12 mouse cellular contexts compared by ENCODE assay signal in genomic region chr12:73847336-73847735, GRCm38 (mm10). TPM values are rescaled to one million over a fixed set of nuclear protein-coding genes. Genes with fewer than 3 reads are reported as not detected.
DNase-seq lines count a peak whose midpoint lies in the region; ATAC-seq lines count a peak whose summit lies in the region.
"Had no signal": no experiment of that assay in that cellular context is flagged by ENCODE, and none has a peak within 500 bp of the region (broad histone marks: within the 10 kb centered on the region; RNA-seq: fewer than 3 reads in every experiment).

No protein-coding gene starts in this region.

- H3K36me3 ChIP-seq in heart, embryonic 14.5 days (ENCODE audit: control insufficient read depth, insufficient read depth, low read length) = no peaks in the 10 kb centered on the region
- H3K36me3 ChIP-seq in forebrain, embryonic 13.5 days (ENCODE audit: poor library complexity, severe bottlenecking) = no peaks in the 10 kb centered on the region
- H3K36me3 ChIP-seq: liver, embryonic 13.5 days; midbrain, embryonic 10.5 days; neural tube, embryonic 13.5 days had no signal

- H3K9ac ChIP-seq in heart, embryonic 14.5 days (ENCODE audit: low read length) = peak overlapping the region; percentile 64
- H3K9ac ChIP-seq in forebrain, embryonic 13.5 days = no peak overlapping the region
- H3K9ac ChIP-seq: liver, embryonic 13.5 days; neural tube, embryonic 13.5 days had no signal

- H3K27me3 ChIP-seq in heart, embryonic 14.5 days (ENCODE audit: control insufficient read depth, insufficient read depth, low read length) = no peaks in the 10 kb centered on the region
- no peaks in the 10 kb centered on the region for H3K27me3 ChIP-seq in forebrain, embryonic 13.5 days
- H3K27me3 ChIP-seq: CH12.LX; liver, embryonic 13.5 days; neural tube, embryonic 13.5 days had no signal

- 37% methylated on average over 10 of the region's 10 CpGs for WGBS in heart, embryonic 14.5 days
- 90% methylated on average over 10 of the region's 10 CpGs for WGBS in forebrain, embryonic 13.5 days

- peak overlapping the region; percentile 31 to 64; a peak in 3 of 4 replicates for H3K27ac ChIP-seq in heart, embryonic 14.5 days (replicated peaks in 1 of 2; ENCODE audit: control insufficient read depth in 1 of 2, insufficient read depth in 1 of 2, low read depth in 2 of 2, low read length in 2 of 2)
- H3K27ac ChIP-seq in forebrain, embryonic 13.5 days = no peak overlapping the region
- H3K27ac ChIP-seq: liver, embryonic 13.5 days; midbrain, embryonic 10.5 days; neural tube, embryonic 13.5 days had no signal

- peak overlapping the region; percentile 8 to 39; a peak in 2 of 4 replicates for H3K4me3 ChIP-seq in heart, embryonic 14.5 days (ENCODE audit: control insufficient read depth in 1 of 2, insufficient read depth in 1 of 2, low read depth in 1 of 2, low read length in 2 of 2)
- H3K4me3 ChIP-seq in forebrain, embryonic 13.5 days = no peak overlapping the region
- H3K4me3 ChIP-seq: liver, embryonic 13.5 days; midbrain, embryonic 10.5 days; neural tube, embryonic 13.5 days had no signal

- no peaks in the 10 kb centered on the region for H3K9me3 ChIP-seq in heart, embryonic 14.5 days (ENCODE audit: control insufficient read depth, low read length)
- no peaks in the 10 kb centered on the region for H3K9me3 ChIP-seq in forebrain, embryonic 13.5 days (replicated peaks)
- H3K9me3 ChIP-seq: liver, embryonic 13.5 days; midbrain, embryonic 10.5 days; neural tube, embryonic 13.5 days had no signal

- peak overlapping the region; percentile 65 for H3K4me2 ChIP-seq in heart, embryonic 14.5 days (ENCODE audit: low read length)
- H3K4me2 ChIP-seq in forebrain, embryonic 13.5 days = no peak overlapping the region
- H3K4me2 ChIP-seq: liver, embryonic 13.5 days; neural tube, embryonic 13.5 days had no signal

- peaks cover 11 to 17% of the 10 kb centered on the region in 2 experiments for H3K4me1 ChIP-seq in heart, embryonic 14.5 days (ENCODE audit: control insufficient read depth in 2 of 2, insufficient read depth in 2 of 2, low read length in 2 of 2)
- no peaks in the 10 kb centered on the region for H3K4me1 ChIP-seq in forebrain, embryonic 13.5 days
- H3K4me1 ChIP-seq: midbrain, embryonic 10.5 days; neural tube, embryonic 13.5 days had no signal

- ATAC-seq in heart, embryonic 14.5 days (ENCODE audit: insufficient number of reproducible peaks, insufficient read depth, low FRiP score, low read depth) = no peak
- ATAC-seq in forebrain, embryonic 13.5 days = no peak

- DNase-seq in kidney, postnatal 14 days = peak; percentile 9
- DNase-seq in kidney, postnatal 25 days = no peak
- peak; percentile 50 for DNase-seq in MN1 (ENCODE audit: low spot score)
- peak; percentile 26 for DNase-seq in adrenal gland, postnatal 14 days
- DNase-seq in cerebellum, postnatal 36 days = no peak
- DNase-seq: cerebellum, postnatal 10 days; liver, embryonic 13.5 days had no signal

RNA-seq across cellular contexts. Expression of gene Hif1a, which starts 53.8 kb away (rescaled TPM):
- 59.8 and 63.0 TPM in 2 replicates for total RNA-seq in adrenal gland, postnatal 14 days (2021)
- 174 and 177 TPM in 2 replicates for polyA plus RNA-seq in heart, embryonic 14.5 days (2014; fragmentation: Nextera tagmentation; extraction: Ambion mirVana)
- 77.4 and 78.7 TPM in 2 replicates for polyA plus RNA-seq in forebrain, embryonic 13.5 days (2015; fragmentation: Nextera tagmentation; extraction: Ambion mirVana)

Comparison
In these comparisons a context has a peak if more than half of its experiments do, and no peak if none do; other contexts are left out.
1. DNase-seq: peak in kidney, postnatal 14 days (single experiment), MN1 (single experiment) and adrenal gland, postnatal 14 days (single experiment); none in kidney, postnatal 25 days (0 of 2) and cerebellum, postnatal 36 days (0 of 2).